Mouse (Mus musculus): ENCODE data around the gene Angptl7.

Gene Angptl7

GRCm38 (mm10) chr4:148500410-148500867, at the start of gene Angptl7:
Gene Angptl7 (minus strand): TSS chr4:148500460.
- DNase-seq (ENCODE audit: low spot score): peak; percentile 16

GRCm38 (mm10) chr4:148549106-148549505, 48.8 kb upstream of the Angptl7 start:
- no peak for DNase-seq (ENCODE audit: low spot score)

- no peak for DNase-seq (ENCODE audit: low spot score)
Measured at GRCm38 (mm10) chr4:148535876-148536275, 35.6 kb upstream of the Angptl7 start.

GRCm38 (mm10) chr4:148533613-148534328, 33.5 kb upstream of the Angptl7 start:
- no peak for DNase-seq (ENCODE audit: low spot score)

GRCm38 (mm10) chr4:148532516-148532915, 32.3 kb upstream of the Angptl7 start:
- DNase-seq (ENCODE audit: low spot score): no peak

GRCm38 (mm10) chr4:148531341-148531740, 31.1 kb upstream of the Angptl7 start:
- DNase-seq (ENCODE audit: low spot score): no peak

- DNase-seq (ENCODE audit: low spot score): no peak
Measured at GRCm38 (mm10) chr4:148530778-148531177, 30.5 kb upstream of the Angptl7 start.

- no peak for DNase-seq (ENCODE audit: low spot score)
Measured at GRCm38 (mm10) chr4:148530351-148530750, 30.1 kb upstream of the Angptl7 start.

- DNase-seq (ENCODE audit: low spot score): peak; percentile 10
Measured at GRCm38 (mm10) chr4:148527158-148527910, 27.1 kb upstream of the Angptl7 start.

- DNase-seq (ENCODE audit: low spot score): no peak
Measured at GRCm38 (mm10) chr4:148523538-148523937, 23.3 kb upstream of the Angptl7 start.

- DNase-seq (ENCODE audit: low spot score): no peak
Measured at GRCm38 (mm10) chr4:148518235-148518795, 18.1 kb upstream of the Angptl7 start.

GRCm38 (mm10) chr4:148517809-148518208, 17.5 kb upstream of the Angptl7 start:
- no peak for DNase-seq (ENCODE audit: low spot score)

- no peak for DNase-seq (ENCODE audit: low spot score)
Measured at GRCm38 (mm10) chr4:148515313-148515712, 15.1 kb upstream of the Angptl7 start.

- DNase-seq (ENCODE audit: low spot score): peak; percentile 16
Measured at GRCm38 (mm10) chr4:148513021-148513559, 12.8 kb upstream of the Angptl7 start.

- DNase-seq (ENCODE audit: low spot score): no peak
Measured at GRCm38 (mm10) chr4:148511334-148511733, 11.1 kb upstream of the Angptl7 start.

- DNase-seq (ENCODE audit: low spot score): no peak
Measured at GRCm38 (mm10) chr4:148510691-148511090, 10.4 kb upstream of the Angptl7 start.

GRCm38 (mm10) chr4:148509450-148510084, 9.3 kb upstream of the Angptl7 start:
- no peak for DNase-seq (ENCODE audit: low spot score)

GRCm38 (mm10) chr4:148508084-148508849, 8.0 kb upstream of the Angptl7 start:
- no peak for DNase-seq (ENCODE audit: low spot score)

- no peak for DNase-seq (ENCODE audit: low spot score)
Measured at GRCm38 (mm10) chr4:148507585-148507984, 7.3 kb upstream of the Angptl7 start.

- DNase-seq (ENCODE audit: low spot score): peak; percentile 7
Measured at GRCm38 (mm10) chr4:148504497-148504959, 4.3 kb upstream of the Angptl7 start.
